Comparison of ENCODE assay signal across 7 mouse cellular contexts in genomic region chr19:45548196-45548595, GRCm38 (mm10). TPM values are rescaled to one million over a fixed set of nuclear protein-coding genes. Genes with fewer than 3 reads are reported as not detected.
DNase-seq lines count a peak whose midpoint lies in the region; ATAC-seq lines count a peak whose summit lies in the region.
"Not testable (repeated sequence)": the region's sequence is repeated elsewhere in the genome, so short reads cannot be mapped to it uniquely, and the experiment has no call there.

No protein-coding gene starts in this region.

- not testable (repeated sequence) for H3K4me1 ChIP-seq in embryonic facial prominence, embryonic 11.5 days (ENCODE audit: control insufficient read depth, insufficient read depth, low read length); heart, embryonic 12.5 days (replicated peaks)
- H3K4me1 ChIP-seq in liver, embryonic 13.5 days (replicated peaks): peaks cover 62% of the 10 kb centered on the region
- peaks cover 15% of the 10 kb centered on the region for H3K4me1 ChIP-seq in lung, embryonic 16.5 days (replicated peaks; ENCODE audit: control insufficient read depth, insufficient read depth, low read length)

- H3K9ac ChIP-seq in embryonic facial prominence, embryonic 11.5 days (replicated peaks; ENCODE audit: low read length); heart, embryonic 12.5 days; liver, embryonic 13.5 days; lung, embryonic 16.5 days (ENCODE audit: low read length): not testable (repeated sequence)

- H3K4me3 ChIP-seq in embryonic facial prominence, embryonic 11.5 days (ENCODE audit: low read depth, low read length); heart, embryonic 12.5 days; liver, embryonic 13.5 days (replicated peaks); lung, embryonic 16.5 days (ENCODE audit: low read length): not testable (repeated sequence)

- H3K9me3 ChIP-seq in embryonic facial prominence, embryonic 11.5 days (replicated peaks; ENCODE audit: control insufficient read depth, low read length); heart, embryonic 12.5 days (replicated peaks); liver, embryonic 13.5 days (replicated peaks); lung, embryonic 16.5 days (ENCODE audit: control insufficient read depth, low read length): not testable (repeated sequence)

- peak; percentile 46 for DNase-seq in 416B (ENCODE audit: low read depth)
- not testable (repeated sequence) for DNase-seq in embryonic facial prominence, embryonic 11.5 days (ENCODE audit: low spot score)
- DNase-seq in kidney, postnatal 10 days: peak; percentile 43
- peak; percentile 57 for DNase-seq in liver, embryonic 13.5 days
- peak; percentile 45 to 65 for DNase-seq in spleen, postnatal 4 days (ENCODE audit: low spot score in 2 of 2)

- not testable (repeated sequence) for H3K4me2 ChIP-seq in embryonic facial prominence, embryonic 11.5 days (ENCODE audit: low read depth, low read length); heart, embryonic 12.5 days; lung, embryonic 16.5 days (ENCODE audit: low read depth, low read length)
- peak overlapping the region; percentile 24 for H3K4me2 ChIP-seq in liver, embryonic 13.5 days

- H3K36me3 ChIP-seq in embryonic facial prominence, embryonic 11.5 days (replicated peaks; ENCODE audit: control insufficient read depth, insufficient read depth, low read depth, low read length); liver, embryonic 13.5 days; lung, embryonic 16.5 days (ENCODE audit: control insufficient read depth, insufficient read depth, low read length): not testable (repeated sequence)
- peaks cover 10% of the 10 kb centered on the region for H3K36me3 ChIP-seq in heart, embryonic 12.5 days

- not testable (repeated sequence) for H3K27ac ChIP-seq in embryonic facial prominence, embryonic 11.5 days (replicated peaks; ENCODE audit: low read depth, low read length); heart, embryonic 12.5 days (ENCODE audit: poor library complexity, severe bottlenecking); lung, embryonic 16.5 days (ENCODE audit: low read length)
- H3K27ac ChIP-seq in liver, embryonic 13.5 days: peak overlapping the region; percentile 70; the same call in 1 of the 2 replicates

- H3K27me3 ChIP-seq in embryonic facial prominence, embryonic 11.5 days (ENCODE audit: control insufficient read depth, insufficient read depth, low read length); lung, embryonic 16.5 days (ENCODE audit: control insufficient read depth, insufficient read depth, low read depth, low read length): not testable (repeated sequence)
- peaks cover 47% of the 10 kb centered on the region for H3K27me3 ChIP-seq in heart, embryonic 12.5 days (replicated peaks)
- peaks cover 23% of the 10 kb centered on the region for H3K27me3 ChIP-seq in liver, embryonic 13.5 days

- ATAC-seq in embryonic facial prominence, embryonic 11.5 days (replicated peaks; ENCODE audit: insufficient number of reproducible peaks, low FRiP score, low TSS enrichment, low read depth): 0 out of 2 replicates have a peak, but pooled peaks have one; percentile 25
- ATAC-seq in heart, embryonic 12.5 days (ENCODE audit: insufficient number of reproducible peaks, low FRiP score): 0 out of 2 replicates have a peak, but pooled peaks have one; percentile 40
- ATAC-seq in liver, embryonic 13.5 days (ENCODE audit: low read depth): peak; percentile 92
- ATAC-seq in lung, embryonic 16.5 days (ENCODE audit: low read depth): 0 out of 2 replicates have a peak, but pooled peaks have one; percentile 22

RNA-seq across cellular contexts. Expression of gene Poll, which starts 12.1 kb away (rescaled TPM):
- 15.3 and 18.2 TPM in 2 replicates for polyA plus RNA-seq in embryonic facial prominence, embryonic 11.5 days (2014; fragmentation: Nextera tagmentation; extraction: Ambion mirVana)
- polyA plus RNA-seq in heart, embryonic 12.5 days (2016; fragmentation: Nextera tagmentation; extraction: Ambion mirVana): 15.0 and 15.4 TPM in 2 replicates
- 6.7 and 7.1 TPM in 2 replicates for polyA plus RNA-seq in liver, embryonic 13.5 days (2015; fragmentation: Nextera tagmentation; extraction: Ambion mirVana)
- polyA plus RNA-seq in lung, embryonic 16.5 days (2015; fragmentation: Nextera tagmentation; extraction: Ambion mirVana): 17.4 and 18.7 TPM in 2 replicates

RNA-seq across cellular contexts. Expression of gene Gm17018, which starts 12.2 kb away (rescaled TPM):
- polyA plus RNA-seq in embryonic facial prominence, embryonic 11.5 days (2014; fragmentation: Nextera tagmentation; extraction: Ambion mirVana): 50.1 and 54.5 TPM in 2 replicates
- polyA plus RNA-seq in heart, embryonic 12.5 days (2016; fragmentation: Nextera tagmentation; extraction: Ambion mirVana): 33.6 and 36.0 TPM in 2 replicates
- 19.9 and 21.5 TPM in 2 replicates for polyA plus RNA-seq in liver, embryonic 13.5 days (2015; fragmentation: Nextera tagmentation; extraction: Ambion mirVana)
- polyA plus RNA-seq in lung, embryonic 16.5 days (2015; fragmentation: Nextera tagmentation; extraction: Ambion mirVana): 55.0 and 60.5 TPM in 2 replicates

Comparison
In these comparisons a context has a peak if more than half of its experiments do, and no peak if none do; other contexts are left out.
1. ATAC-seq: peak in every context shown above with its lines; median percentile 92 in liver, embryonic 13.5 days; 40 in heart, embryonic 12.5 days; 25 in embryonic facial prominence, embryonic 11.5 days; 22 in lung, embryonic 16.5 days.